Mouse (Mus musculus) neural tube, embryonic 14.5 days (tissue): ENCODE data around the gene Iqck. TPM values are rescaled to one million over a fixed set of nuclear protein-coding genes. Genes with fewer than 3 reads are reported as not detected.

Experiments
- ATAC-seq: fragments of 200-750 bp; cut with Nextera tagmentation; 2 replicates; pipeline ENCODE4 v1.8.0; 2017; ENCODE audit warnings: low read depth, mild to moderate bottlenecking, moderate TSS enrichment, moderate library complexity
- H3K27ac ChIP-seq: fragments of 300-500 bp; sonication (generic); 2 replicates; pipeline ENCODE4 v1.5.1; 2014; ENCODE audit warnings: low read depth, mild to moderate bottlenecking, control low read depth, low read length, moderate library complexity, mixed read lengths
- H3K27me3 ChIP-seq: fragments of 300-500 bp; sonication (generic); 2 replicates; pipeline ENCODE4 v1.6.1; 2014; ENCODE audit warnings: low read length; ENCODE audit not compliant: control insufficient read depth, insufficient read depth
- H3K36me3 ChIP-seq: fragments of 300-500 bp; sonication (generic); 2 replicates; pipeline ENCODE4 v1.6.1; 2014; ENCODE audit warnings: low read length, mixed read lengths; ENCODE audit not compliant: control insufficient read depth, insufficient read depth
- H3K4me1 ChIP-seq: fragments of 300-500 bp; sonication (generic); 2 replicates; pipeline ENCODE4 v1.6.1; 2014; ENCODE audit warnings: low read length; ENCODE audit not compliant: control insufficient read depth, insufficient read depth
- H3K4me2 ChIP-seq: fragments of 300-500 bp; sonication (generic); 2 replicates; pipeline ENCODE4 v1.6.1; 2014; ENCODE audit warnings: mild to moderate bottlenecking, low read depth, low read length, control low read depth
- H3K4me3 ChIP-seq: fragments of 300-500 bp; sonication (generic); 2 replicates; pipeline ENCODE4 v1.5.1; 2014; ENCODE audit warnings: low read depth, low read length, control low read depth, mixed read lengths
- H3K9ac ChIP-seq: fragments of 300-500 bp; sonication (generic); replicated peaks from 2 replicates; pipeline ENCODE4 v1.6.1; 2014; ENCODE audit warnings: low read depth, mild to moderate bottlenecking, control low read depth, low read length, mixed read lengths
- H3K9me3 ChIP-seq: fragments of 300-500 bp; sonication (generic); 2 replicates; pipeline ENCODE4 v1.6.1; 2016; ENCODE audit warnings: low read length; ENCODE audit not compliant: control insufficient read depth
- WGBS: fragments of 180-500 bp; shearing (Covaris S2); extraction: QIAGEN DNeasy Blood & Tissue Kit; methylation state at CpG from one replicate; pipeline ENCODE4 v1.1.7; 2014; 5-methylcytosine and 5-hydroxymethylcytosine counted together
- polyA plus RNA-seq: library from polyadenylated mRNA; unstranded; fragments of >200 nt; fragmentation: Nextera tagmentation; extraction: Ambion mirVana; gene quantifications from 2 replicates; pipeline ENCODE4 v1.2.1, GENCODE M21; 2014

Iqck gene
- polyA plus RNA-seq, 1 experiment from 2014 or later = 3.4 TPM

- Histone ChIP-seq H3K9me3 (no peaks in the 10 kb centered on the region), H3K9ac (no peak overlapping the region), H3K27ac (no peak overlapping the region), H3K36me3 (no peaks in the 10 kb centered on the region), H3K4me3 (no peak overlapping the region), H3K4me1 (peaks cover 3% of the 10 kb centered on the region; the same call in 1 of the 2 replicates), H3K4me2 (no peak overlapping the region), H3K27me3 (no peaks in the 10 kb centered on the region)
- 59% methylated on average over 13 of the region's 13 CpGs for WGBS
- ATAC-seq = peak; percentile 51; the same call in 1 of the 2 replicates
These were observed 47.4 kb downstream of the Iqck start for GRCm38 (mm10) chr7:118902944-118903343.

- no peaks in the 10 kb centered on the region for H3K36me3 ChIP-seq
- WGBS = 92% methylated on average over 9 of the region's 9 CpGs
These were observed 48.3 kb downstream of the Iqck start for GRCm38 (mm10) chr7:118903879-118904278.

GRCm38 (mm10) chr7:118904530-118904929, 49.0 kb downstream of the Iqck start:
- H3K36me3 ChIP-seq = no peaks in the 10 kb centered on the region
- H3K27ac ChIP-seq = no peak overlapping the region
- no peak overlapping the region for H3K4me2 ChIP-seq
- no peaks in the 10 kb centered on the region for H3K27me3 ChIP-seq
- peaks cover 3% of the 10 kb centered on the region; the same call in 1 of the 2 replicates for H3K4me1 ChIP-seq
- 91% methylated on average over 4 of the region's 4 CpGs for WGBS
- no peak overlapping the region for H3K4me3 ChIP-seq
- no peak overlapping the region for H3K9ac ChIP-seq
- ATAC-seq = no peak
- H3K9me3 ChIP-seq = no peaks in the 10 kb centered on the region

More at GRCm38 (mm10) chr7:118903879-118904278, 48.3 kb downstream of the Iqck start:
- no peak for ATAC-seq
- Histone ChIP-seq H3K27ac (no peak overlapping the region), H3K9me3 (no peaks in the 10 kb centered on the region), H3K4me1 (peaks cover 3% of the 10 kb centered on the region; the same call in 1 of the 2 replicates), H3K4me2 (no peak overlapping the region), H3K4me3 (no peak overlapping the region), H3K27me3 (no peaks in the 10 kb centered on the region), H3K9ac (no peak overlapping the region)

- H3K27ac ChIP-seq = no peak overlapping the region
- H3K27me3 ChIP-seq = no peaks in the 10 kb centered on the region
- H3K9ac ChIP-seq = no peak overlapping the region
- WGBS = 65% methylated on average over 8 of the region's 8 CpGs
- H3K36me3 ChIP-seq = no peaks in the 10 kb centered on the region
- H3K4me1 ChIP-seq = peaks cover 8% of the 10 kb centered on the region; the same call in 1 of the 2 replicates
- H3K4me3 ChIP-seq = no peak overlapping the region
- no peaks in the 10 kb centered on the region for H3K9me3 ChIP-seq
- no peak for ATAC-seq
- H3K4me2 ChIP-seq = no peak overlapping the region
These were observed 53.5 kb downstream of the Iqck start for GRCm38 (mm10) chr7:118908961-118909515.

GRCm38 (mm10) chr7:118910464-118910863, 54.9 kb downstream of the Iqck start:
- Histone ChIP-seq H3K4me2 (no peak overlapping the region), H3K4me1 (peaks cover 8% of the 10 kb centered on the region; the same call in 1 of the 2 replicates), H3K4me3 (no peak overlapping the region), H3K27ac (no peak overlapping the region), H3K9me3 (no peaks in the 10 kb centered on the region), H3K27me3 (no peaks in the 10 kb centered on the region), H3K9ac (no peak overlapping the region), H3K36me3 (no peaks in the 10 kb centered on the region)
- WGBS = 87% methylated on average over 2 of the region's 2 CpGs
- no peak for ATAC-seq

- H3K9me3 ChIP-seq = no peaks in the 10 kb centered on the region
- H3K36me3 ChIP-seq = no peaks in the 10 kb centered on the region
- H3K4me1 ChIP-seq = peaks cover 8% of the 10 kb centered on the region; the same call in 1 of the 2 replicates
- H3K27ac ChIP-seq = no peak overlapping the region
- H3K27me3 ChIP-seq = no peaks in the 10 kb centered on the region
- whole genome bisulfite sequencing = 88% methylated on average over 2 of the region's 2 CpGs
- H3K9ac ChIP-seq = no peak overlapping the region
- no peak overlapping the region for H3K4me2 ChIP-seq
- ATAC-seq = no peak
- H3K4me3 ChIP-seq = no peak overlapping the region
These were observed 55.6 kb downstream of the Iqck start for GRCm38 (mm10) chr7:118911170-118911569.

- Histone ChIP-seq H3K4me1 (peaks cover 8% of the 10 kb centered on the region; the same call in 1 of the 2 replicates), H3K9ac (no peak overlapping the region), H3K36me3 (no peaks in the 10 kb centered on the region), H3K9me3 (no peaks in the 10 kb centered on the region), H3K27me3 (no peaks in the 10 kb centered on the region), H3K4me3 (no peak overlapping the region), H3K27ac (no peak overlapping the region), H3K4me2 (no peak overlapping the region)
- 80% methylated on average over 7 of the region's 7 CpGs for WGBS
- no peak for ATAC-seq
These were observed 56.0 kb downstream of the Iqck start for GRCm38 (mm10) chr7:118911571-118911970.

- no peaks in the 10 kb centered on the region for H3K36me3 ChIP-seq
- no peak overlapping the region for H3K4me2 ChIP-seq
- no peak for ATAC-seq
- 20% methylated on average over 8 of the region's 8 CpGs for WGBS
- H3K9ac ChIP-seq = no peak overlapping the region
- H3K27ac ChIP-seq = no peak overlapping the region
- H3K4me3 ChIP-seq = no peak overlapping the region
- no peaks in the 10 kb centered on the region for H3K27me3 ChIP-seq
- H3K9me3 ChIP-seq = no peaks in the 10 kb centered on the region
- H3K4me1 ChIP-seq = peaks cover 8% of the 10 kb centered on the region; the same call in 1 of the 2 replicates
These were observed 56.5 kb downstream of the Iqck start for GRCm38 (mm10) chr7:118912049-118912490.

GRCm38 (mm10) chr7:118914561-118915165, 59.1 kb downstream of the Iqck start:
- no peaks in the 10 kb centered on the region for H3K27me3 ChIP-seq
- peaks cover 8% of the 10 kb centered on the region; the same call in 1 of the 2 replicates for H3K4me1 ChIP-seq
- no peak overlapping the region for H3K4me2 ChIP-seq
- no peak overlapping the region for H3K4me3 ChIP-seq
- 84% methylated on average over 7 of the region's 7 CpGs for WGBS
- no peak for ATAC-seq
- no peaks in the 10 kb centered on the region for H3K9me3 ChIP-seq
- H3K36me3 ChIP-seq = no peaks in the 10 kb centered on the region
- H3K27ac ChIP-seq = no peak overlapping the region
- H3K9ac ChIP-seq = no peak overlapping the region
